Mouse (Mus musculus): ENCODE results near the gene Tyro3.

The Tyro3 gene

DNA sequence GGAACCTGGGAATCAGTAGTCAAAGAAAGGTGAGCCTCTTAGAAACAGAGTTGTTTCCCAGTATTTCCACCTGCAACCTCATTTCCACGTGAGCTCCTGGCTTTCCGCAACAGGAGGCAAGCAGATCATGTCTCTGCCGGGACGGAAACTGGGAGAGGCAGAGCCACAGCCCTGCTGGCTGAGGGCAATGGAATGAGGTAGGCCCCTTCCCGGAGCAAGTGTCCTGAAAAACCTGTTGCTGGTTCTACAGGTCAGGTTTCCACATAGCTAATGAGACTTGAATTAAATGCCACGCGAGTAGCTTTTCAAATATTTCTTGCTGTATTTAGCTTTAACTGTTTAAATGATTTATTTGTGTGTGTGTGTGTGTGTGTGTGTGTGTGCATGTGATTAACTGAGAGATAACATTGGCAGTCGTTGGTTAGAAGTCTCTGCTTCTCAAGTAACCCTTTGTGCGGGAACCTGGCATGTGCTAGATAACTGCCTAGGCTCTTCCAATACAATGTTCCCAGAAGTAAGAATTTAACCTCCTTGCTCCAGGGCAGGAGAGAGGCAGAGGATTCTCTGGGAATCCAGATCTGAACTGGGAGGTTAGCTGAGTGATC, 21.2 kb downstream of the Tyro3 start:
- no peak for TF ChIP-seq GATA4 (IDR thresholded peaks at IDR 0.05; ENCODE audit: insufficient replicate concordance, low read length)

DNA sequence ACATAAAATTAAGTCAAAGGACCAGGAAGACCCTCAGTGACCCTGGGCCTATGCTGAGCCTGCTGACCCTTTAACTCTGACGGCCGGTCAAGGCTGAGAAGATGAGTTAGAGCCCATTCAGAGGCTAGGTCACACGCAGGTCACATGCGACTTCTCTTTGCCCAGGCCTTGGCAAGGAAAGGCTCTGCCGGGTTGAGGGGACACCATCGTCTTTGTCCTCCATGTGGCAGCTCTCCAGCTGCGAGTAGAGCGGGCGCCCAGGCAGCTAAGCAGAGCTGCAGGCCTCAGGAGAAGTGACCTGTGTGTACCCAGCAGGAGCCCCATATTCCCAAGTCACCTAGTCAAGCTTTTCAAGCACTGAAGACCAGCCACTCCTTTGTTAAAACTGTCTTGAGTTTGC, 23.6 kb downstream of the Tyro3 start:
- no peak for TF ChIP-seq GATA4 (IDR thresholded peaks at IDR 0.05; ENCODE audit: insufficient replicate concordance, low read length)

DNA sequence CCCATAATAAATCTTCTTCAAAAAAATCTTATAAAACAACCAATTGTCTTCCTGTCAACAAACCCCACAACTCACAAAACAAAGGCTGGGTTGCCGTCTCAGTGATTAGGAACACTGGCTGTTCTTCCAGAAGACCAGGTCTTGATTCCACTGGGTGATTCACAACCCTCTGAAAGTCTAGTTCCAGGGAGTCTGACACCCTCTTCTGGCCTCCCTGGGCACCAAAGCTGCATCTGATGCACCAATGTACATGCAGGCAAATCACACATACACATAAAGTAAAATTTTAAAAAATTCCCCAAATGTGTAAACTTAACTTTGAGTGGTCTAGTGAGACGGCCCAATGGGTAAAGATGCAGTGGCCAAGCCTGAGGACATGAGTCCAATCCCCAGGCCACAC, 33.0 kb downstream of the Tyro3 start:
- TF ChIP-seq GATA4 (IDR thresholded peaks at IDR 0.05; ENCODE audit: insufficient replicate concordance, low read length), result no peak

- TF ChIP-seq GATA4 (IDR thresholded peaks at IDR 0.05; ENCODE audit: insufficient replicate concordance, low read length), result no peak
Measured at GRCm38 (mm10) chr2:119834231-119834630, 36.7 kb downstream of the Tyro3 start.

DNA sequence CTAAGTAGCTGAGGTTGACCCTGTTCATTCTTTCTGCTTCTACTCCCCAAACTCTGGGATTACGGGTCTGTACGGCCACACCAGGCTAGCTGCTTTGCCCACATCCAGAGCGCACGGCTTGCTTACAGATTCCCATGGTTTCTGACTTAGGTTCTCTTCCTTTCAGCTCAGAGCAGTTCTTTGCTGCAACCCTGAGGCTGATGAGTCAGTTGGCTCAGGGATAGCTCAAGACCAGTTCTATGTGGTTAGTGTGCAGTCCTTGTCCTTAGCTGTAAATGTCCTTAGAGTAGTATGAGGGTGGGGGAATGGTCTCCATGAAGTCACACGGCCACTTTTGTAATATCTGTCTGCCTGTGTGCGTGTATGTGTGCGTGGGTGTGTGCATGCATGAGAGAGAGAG, 40.1 kb downstream of the Tyro3 start:
- TF ChIP-seq GATA4 (IDR thresholded peaks at IDR 0.05; ENCODE audit: insufficient replicate concordance, low read length), result no peak

DNA sequence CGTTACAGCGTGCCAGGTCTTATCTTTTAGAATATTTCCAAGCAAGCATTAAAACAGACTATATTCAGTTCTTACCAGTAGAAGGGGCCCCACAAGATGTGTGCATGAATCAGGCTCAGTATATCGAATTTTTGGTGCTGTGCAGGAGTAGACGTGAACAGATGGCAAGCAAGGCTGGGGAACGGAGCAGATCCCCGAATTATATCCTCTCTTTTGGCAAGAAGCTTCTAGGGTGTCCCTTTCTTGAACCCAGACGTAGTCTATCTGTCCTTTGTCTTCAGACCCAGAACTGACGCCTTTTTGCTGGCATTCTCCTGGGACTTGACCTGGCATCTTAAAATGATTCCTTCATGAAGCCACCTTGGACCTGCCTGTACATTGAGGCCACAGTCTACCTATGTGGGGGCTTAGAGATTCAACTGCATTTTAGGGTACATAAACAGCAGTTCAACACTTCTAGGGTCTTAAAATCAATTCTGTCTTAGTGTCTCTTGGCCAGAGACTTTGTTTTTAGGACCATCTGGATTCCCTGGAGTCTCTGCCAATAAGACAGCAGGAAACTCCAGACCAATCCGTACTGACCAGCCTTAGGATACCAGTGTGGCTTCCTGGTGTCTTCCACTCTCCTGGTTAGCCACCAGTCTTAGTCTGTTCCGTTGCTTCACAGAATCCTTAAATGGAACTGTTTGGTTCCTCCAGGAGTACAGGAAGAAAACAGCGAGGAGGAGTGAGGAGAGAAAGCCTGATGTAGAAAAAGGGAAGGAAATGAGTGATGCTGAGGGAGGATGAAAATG, 41.0 kb downstream of the Tyro3 start:
- no peak for TF ChIP-seq GATA4 (IDR thresholded peaks at IDR 0.05; ENCODE audit: insufficient replicate concordance, low read length)

- TF ChIP-seq GATA4 (IDR thresholded peaks at IDR 0.05; ENCODE audit: insufficient replicate concordance, low read length), result no peak
Measured at GRCm38 (mm10) chr2:119840008-119840407, 42.5 kb downstream of the Tyro3 start.

DNA sequence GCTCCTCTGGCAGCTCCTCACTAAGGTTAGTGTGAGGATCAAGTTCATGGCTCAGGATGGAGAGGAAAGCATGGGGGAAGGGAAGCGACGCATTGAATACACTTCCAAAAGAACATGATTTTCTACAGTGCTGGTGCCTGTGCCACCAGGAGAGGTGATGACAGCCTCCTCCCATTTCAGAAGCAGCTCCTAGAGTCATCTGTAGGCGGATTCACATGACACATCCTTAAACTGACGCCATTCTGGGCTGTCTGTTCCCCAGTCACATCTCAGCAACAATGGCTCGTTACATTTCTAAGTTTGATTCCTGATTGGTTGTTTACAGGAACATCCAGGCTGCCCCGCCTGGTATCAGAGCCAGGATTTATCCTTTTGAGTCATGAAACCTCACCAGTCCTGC, 44.5 kb downstream of the Tyro3 start:
- TF ChIP-seq GATA4 (IDR thresholded peaks at IDR 0.05; ENCODE audit: insufficient replicate concordance, low read length), result no peak

DNA sequence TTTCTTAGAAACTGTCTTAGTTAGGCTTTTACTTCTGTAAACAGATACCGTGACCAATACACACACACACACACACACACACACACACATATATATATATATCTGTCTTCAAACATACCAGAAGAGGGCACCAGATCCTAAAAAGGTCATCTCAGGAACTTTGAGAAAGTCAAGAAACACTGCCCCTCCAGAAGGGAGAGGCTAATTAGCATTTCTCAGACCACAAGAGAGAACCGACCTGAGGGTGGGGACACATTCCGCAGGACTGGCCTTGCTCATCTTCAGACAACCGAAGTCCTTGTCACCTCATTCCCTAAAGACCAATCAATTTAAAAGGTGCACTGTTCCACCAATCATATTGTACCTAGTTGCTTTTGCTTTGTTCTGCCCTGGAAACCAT, 46.0 kb downstream of the Tyro3 start:
- no peak for TF ChIP-seq GATA4 (IDR thresholded peaks at IDR 0.05; ENCODE audit: insufficient replicate concordance, low read length)

DNA sequence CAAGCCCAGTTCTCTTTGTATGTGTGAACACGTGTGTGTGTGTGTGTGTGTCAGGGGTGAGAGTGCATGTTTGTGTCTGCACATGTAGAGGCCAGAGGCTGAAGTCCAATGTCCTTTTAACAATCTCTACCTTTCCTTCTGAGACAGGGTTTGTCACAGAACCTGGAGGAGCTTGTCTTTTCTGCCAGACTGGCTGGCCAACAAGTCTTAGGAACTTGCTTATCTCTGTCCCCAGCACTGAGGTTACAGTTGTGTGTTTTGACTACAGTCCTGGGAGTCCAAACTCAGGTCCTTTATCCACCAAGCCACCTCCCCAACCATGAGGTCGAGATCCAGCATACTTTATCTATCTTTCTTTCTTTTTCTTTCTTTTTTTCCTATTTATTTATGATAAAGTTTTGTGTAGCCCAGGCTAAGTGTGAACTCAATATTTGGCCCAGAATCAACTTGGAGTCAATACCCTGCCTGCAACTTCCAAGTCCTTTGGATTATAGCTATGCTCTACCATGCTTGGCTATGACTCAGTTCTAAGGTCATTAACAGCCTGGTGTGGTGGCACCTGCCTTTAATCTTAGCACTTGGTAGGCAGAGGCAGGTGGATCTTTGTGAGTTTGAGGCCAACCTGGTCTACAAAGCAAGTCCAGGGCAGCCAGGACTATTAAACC, 48.5 kb downstream of the Tyro3 start:
- TF ChIP-seq GATA4 (IDR thresholded peaks at IDR 0.05; ENCODE audit: insufficient replicate concordance, low read length), result no peak

DNA sequence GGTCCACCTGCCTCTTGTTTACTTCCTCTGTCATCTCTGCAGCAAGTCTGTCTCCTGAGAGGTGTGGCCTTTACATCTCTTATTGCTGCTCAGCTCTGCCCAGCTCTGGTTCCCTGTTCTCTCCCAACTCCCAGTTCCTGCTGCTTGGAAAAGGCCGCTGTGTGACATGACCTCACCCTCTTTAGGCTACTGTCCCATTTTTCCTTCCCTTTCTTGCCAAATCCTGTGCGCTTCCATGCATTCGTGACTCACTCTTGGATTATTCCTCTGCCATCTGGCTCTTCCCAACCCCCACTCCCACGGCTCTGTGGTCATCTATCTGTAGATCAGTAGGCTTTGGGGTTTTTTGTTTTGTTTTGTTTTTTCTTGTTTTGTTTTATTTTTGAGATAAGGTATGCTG, 49.4 kb downstream of the Tyro3 start:
- no peak for TF ChIP-seq GATA4 (IDR thresholded peaks at IDR 0.05; ENCODE audit: insufficient replicate concordance, low read length)

- TF ChIP-seq GATA4 (IDR thresholded peaks at IDR 0.05; ENCODE audit: insufficient replicate concordance, low read length), result no peak
Measured at GRCm38 (mm10) chr2:119853811-119854210, 56.3 kb downstream of the Tyro3 start.

GRCm38 (mm10) chr2:119855310-119855850, 57.8 kb downstream of the Tyro3 start:
- no peak for TF ChIP-seq GATA4 (IDR thresholded peaks at IDR 0.05; ENCODE audit: insufficient replicate concordance, low read length)

- TF ChIP-seq GATA4 (IDR thresholded peaks at IDR 0.05; ENCODE audit: insufficient replicate concordance, low read length), result no peak
Measured at GRCm38 (mm10) chr2:119857341-119857740, 59.8 kb downstream of the Tyro3 start.

- TF ChIP-seq GATA4 (IDR thresholded peaks at IDR 0.05; ENCODE audit: insufficient replicate concordance, low read length), result no peak
Measured at GRCm38 (mm10) chr2:119864484-119864883, 67.0 kb downstream of the Tyro3 start.

Data from liver, adult (tissue).